Mouse (Mus musculus) intestine, embryonic 16.5 days (tissue): ENCODE measurements around the gene Gm13275. TPM values are rescaled to one million over a fixed set of nuclear protein-coding genes. Genes with fewer than 3 reads are reported as not detected.
"Not testable (repeated sequence)": the region's sequence is repeated elsewhere in the genome, so short reads cannot be mapped to it uniquely, and the experiment has no call there.

Source experiments
- ATAC-seq: fragments of 200-750 bp; cut with Nextera tagmentation; 2 replicates; pipeline ENCODE4 v1.8.0; 2017; ENCODE audit warnings: moderate TSS enrichment, moderate library complexity
- H3K27ac ChIP-seq: fragments of 300-500 bp; sonication (generic); 2 replicates; pipeline ENCODE4 v1.5.1; 2014; ENCODE audit warnings: mild to moderate bottlenecking, low read length
- H3K27me3 ChIP-seq: fragments of 300-500 bp; sonication (generic); replicated peaks from 2 replicates; pipeline ENCODE4 v1.6.1; 2014; ENCODE audit warnings: low read length, control low read depth, mixed read lengths; ENCODE audit not compliant: control insufficient read depth, insufficient read depth
- H3K36me3 ChIP-seq: fragments of 300-500 bp; sonication (generic); 2 replicates; pipeline ENCODE4 v1.6.1; 2014; ENCODE audit warnings: low read length, control low read depth; ENCODE audit not compliant: control insufficient read depth, insufficient read depth
- H3K4me1 ChIP-seq: fragments of 300-500 bp; sonication (generic); 2 replicates; pipeline ENCODE4 v1.6.1; 2014; ENCODE audit warnings: low read length, control low read depth, mixed read lengths; ENCODE audit not compliant: control insufficient read depth, insufficient read depth
- H3K4me2 ChIP-seq: fragments of 300-500 bp; sonication (generic); 2 replicates; pipeline ENCODE4 v1.6.1; 2014; ENCODE audit warnings: low read depth, low read length, control low read depth
- H3K4me3 ChIP-seq: fragments of 300-500 bp; sonication (generic); 2 replicates; pipeline ENCODE4 v1.5.1; 2014; ENCODE audit warnings: mild to moderate bottlenecking, low read length
- H3K9ac ChIP-seq: fragments of 300-500 bp; sonication (generic); 2 replicates; pipeline ENCODE4 v1.6.1; 2014; ENCODE audit warnings: low read depth, low read length
- H3K9me3 ChIP-seq: fragments of 300-500 bp; sonication (generic); 2 replicates; pipeline ENCODE4 v1.6.1; 2016; ENCODE audit warnings: low read length, control low read depth; ENCODE audit not compliant: control insufficient read depth
- WGBS: fragments of 180-500 bp; shearing (Covaris S2); extraction: QIAGEN DNeasy Blood & Tissue Kit; methylation state at CpG from one replicate; pipeline ENCODE4 v1.1.7; 2014; 5-methylcytosine and 5-hydroxymethylcytosine counted together
- polyA plus RNA-seq: library from polyadenylated mRNA; unstranded; fragments of >200 nt; fragmentation: Nextera tagmentation; extraction: Ambion mirVana; gene quantifications from 2 replicates; pipeline ENCODE4 v1.2.1, GENCODE M21; 2015

Gene Gm13275
- polyA plus RNA-seq, 1 experiment from 2014 or later: not detected

DNA sequence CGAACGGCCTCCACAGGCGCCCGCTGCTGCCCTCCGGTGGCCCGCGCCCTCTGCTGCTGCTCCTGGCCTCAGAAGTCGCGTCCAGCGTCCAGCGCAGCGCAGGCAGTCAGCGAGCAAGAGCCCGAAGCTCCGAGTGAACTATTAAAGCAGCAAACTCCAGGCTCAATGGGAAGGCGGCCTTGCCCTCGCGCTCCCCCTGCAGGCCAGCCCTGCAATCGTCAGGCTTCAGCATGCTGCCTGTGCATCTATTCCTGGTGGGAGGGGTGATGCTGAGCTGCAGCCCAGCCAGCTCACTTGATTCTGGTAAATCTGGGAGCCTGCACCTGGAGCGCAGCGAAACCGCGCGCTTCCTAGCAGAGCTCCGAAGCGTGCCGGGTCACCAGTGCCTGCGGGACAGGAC lies 5.9 kb upstream of the Gm13275 start, which contains the start of gene Gm13277:
Gene Gm13277 (plus strand): TSS at position 231 of the 400 bp plus-strand sequence.
- H3K4me3 ChIP-seq, H3K9me3 ChIP-seq, H3K9ac ChIP-seq, H3K4me2 ChIP-seq, H3K4me1 ChIP-seq, H3K27ac ChIP-seq, H3K27me3 ChIP-seq, H3K36me3 ChIP-seq, ATAC-seq: not testable (repeated sequence)
- WGBS: 0% methylated on average over 1 of the region's 28 CpGs

DNA sequence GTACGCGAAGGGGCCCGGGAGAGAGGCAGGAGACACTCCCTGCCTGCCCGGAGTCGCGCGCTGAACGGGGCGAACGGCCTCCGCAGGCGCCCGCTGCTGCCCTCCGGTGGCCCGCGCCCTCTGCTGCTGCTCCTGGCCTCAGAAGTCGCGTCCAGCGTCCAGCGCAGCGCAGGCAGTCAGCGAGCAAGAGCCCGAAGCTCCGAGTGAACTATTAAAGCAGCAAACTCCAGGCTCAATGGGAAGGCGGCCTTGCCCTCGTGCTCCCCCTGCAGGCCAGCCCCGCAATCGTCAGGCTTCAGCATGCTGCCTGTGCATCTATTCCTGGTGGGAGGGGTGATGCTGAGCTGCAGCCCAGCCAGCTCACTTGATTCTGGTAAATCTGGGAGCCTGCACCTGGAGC lies 3.0 kb upstream of the Gm13275 start, which contains the start of gene Gm13278:
Gene Gm13278 (plus strand): TSS at position 301 of the 400 bp plus-strand sequence.
- ATAC-seq, H3K4me1 ChIP-seq: not testable (repeated sequence)
- no CpG with 5 or more reads among the region's 28 CpGs for WGBS

DNA sequence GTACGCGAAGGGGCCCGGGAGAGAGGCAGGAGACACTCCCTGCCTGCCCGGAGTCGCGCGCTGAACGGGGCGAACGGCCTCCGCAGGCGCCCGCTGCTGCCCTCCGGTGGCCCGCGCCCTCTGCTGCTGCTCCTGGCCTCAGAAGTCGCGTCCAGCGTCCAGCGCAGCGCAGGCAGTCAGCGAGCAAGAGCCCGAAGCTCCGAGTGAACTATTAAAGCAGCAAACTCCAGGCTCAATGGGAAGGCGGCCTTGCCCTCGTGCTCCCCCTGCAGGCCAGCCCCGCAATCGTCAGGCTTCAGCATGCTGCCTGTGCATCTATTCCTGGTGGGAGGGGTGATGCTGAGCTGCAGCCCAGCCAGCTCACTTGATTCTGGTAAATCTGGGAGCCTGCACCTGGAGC lies 2.8 kb downstream of the Gm13275 start, which contains the start of gene Gm13279:
Gene Gm13279 (plus strand): TSS at position 301 of the 400 bp plus-strand sequence.
- not testable (repeated sequence) for H3K36me3 ChIP-seq, H3K9me3 ChIP-seq, H3K9ac ChIP-seq, ATAC-seq, H3K4me1 ChIP-seq, H3K27me3 ChIP-seq, H3K4me3 ChIP-seq, H3K27ac ChIP-seq, H3K4me2 ChIP-seq
- no CpG with 5 or more reads among the region's 28 CpGs for WGBS

More for the DNA sequence above, 3.0 kb upstream of the Gm13275 start, which contains the start of gene Gm13278:
- not testable (repeated sequence) for H3K36me3 ChIP-seq, H3K9ac ChIP-seq, H3K9me3 ChIP-seq, H3K27me3 ChIP-seq, H3K4me3 ChIP-seq, H3K4me2 ChIP-seq, H3K27ac ChIP-seq

DNA sequence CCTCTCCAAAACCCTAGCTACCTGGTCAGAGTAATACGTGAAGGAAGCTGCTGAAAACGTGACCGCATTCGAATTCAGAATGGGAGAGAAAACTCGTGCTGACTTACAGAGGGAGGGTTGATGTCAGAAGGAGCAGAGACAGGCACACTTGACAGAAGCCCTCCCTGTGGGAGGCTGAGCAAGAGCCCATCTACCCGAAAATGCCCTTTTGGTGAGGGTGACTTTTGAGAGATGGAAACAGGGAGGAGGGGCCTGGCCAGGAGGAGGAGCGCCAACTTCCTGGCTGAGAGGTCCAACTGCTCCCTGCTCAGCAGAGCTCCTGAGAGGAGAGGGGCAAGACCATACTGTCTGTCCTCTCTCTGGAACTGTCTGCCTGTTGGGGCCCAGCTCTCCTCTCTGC lies 5.1 kb downstream of the Gm13275 start, which contains the start of gene Gm13285:
Gene Gm13285 (plus strand): TSS at position 301 of the 400 bp plus-strand sequence.
- not testable (repeated sequence) for H3K4me2 ChIP-seq, H3K27ac ChIP-seq, H3K9me3 ChIP-seq, H3K4me3 ChIP-seq, H3K36me3 ChIP-seq, H3K27me3 ChIP-seq, ATAC-seq, H3K4me1 ChIP-seq, H3K9ac ChIP-seq
- 21% methylated on average over 3 of the region's 7 CpGs for WGBS

DNA sequence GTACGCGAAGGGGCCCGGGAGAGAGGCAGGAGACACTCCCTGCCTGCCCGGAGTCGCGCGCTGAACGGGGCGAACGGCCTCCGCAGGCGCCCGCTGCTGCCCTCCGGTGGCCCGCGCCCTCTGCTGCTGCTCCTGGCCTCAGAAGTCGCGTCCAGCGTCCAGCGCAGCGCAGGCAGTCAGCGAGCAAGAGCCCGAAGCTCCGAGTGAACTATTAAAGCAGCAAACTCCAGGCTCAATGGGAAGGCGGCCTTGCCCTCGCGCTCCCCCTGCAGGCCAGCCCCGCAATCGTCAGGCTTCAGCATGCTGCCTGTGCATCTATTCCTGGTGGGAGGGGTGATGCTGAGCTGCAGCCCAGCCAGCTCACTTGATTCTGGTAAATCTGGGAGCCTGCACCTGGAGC lies 8.7 kb downstream of the Gm13275 start, which contains the start of gene Gm13287:
Gene Gm13287 (plus strand): TSS at position 301 of the 400 bp plus-strand sequence.
- not testable (repeated sequence) for H3K4me2 ChIP-seq, ATAC-seq, H3K4me1 ChIP-seq, H3K27me3 ChIP-seq, H3K27ac ChIP-seq, H3K4me3 ChIP-seq, H3K9me3 ChIP-seq, H3K36me3 ChIP-seq, H3K9ac ChIP-seq
- WGBS: no CpG with 5 or more reads among the region's 29 CpGs

DNA sequence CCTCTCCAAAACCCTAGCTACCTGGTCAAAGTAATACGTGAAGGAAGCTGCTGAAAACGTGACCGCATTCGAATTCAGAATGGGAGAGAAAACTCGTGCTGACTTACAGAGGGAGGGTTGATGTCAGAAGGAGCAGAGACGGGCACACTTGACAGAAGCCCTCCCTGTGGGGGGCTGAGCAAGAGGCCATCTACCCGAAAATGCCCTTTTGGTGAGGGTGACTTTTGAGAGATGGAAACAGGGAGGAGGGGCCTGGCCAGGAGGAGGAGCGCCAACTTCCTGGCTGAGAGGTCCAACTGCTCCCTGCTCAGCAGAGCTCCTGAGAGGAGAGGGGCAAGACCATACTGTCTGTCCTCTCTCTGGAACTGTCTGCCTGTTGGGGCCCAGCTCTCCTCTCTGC lies 10.9 kb downstream of the Gm13275 start, which contains the start of gene Gm13288:
Gene Gm13288 (plus strand): TSS at position 301 of the 400 bp plus-strand sequence.
- not testable (repeated sequence) for H3K4me2 ChIP-seq

DNA sequence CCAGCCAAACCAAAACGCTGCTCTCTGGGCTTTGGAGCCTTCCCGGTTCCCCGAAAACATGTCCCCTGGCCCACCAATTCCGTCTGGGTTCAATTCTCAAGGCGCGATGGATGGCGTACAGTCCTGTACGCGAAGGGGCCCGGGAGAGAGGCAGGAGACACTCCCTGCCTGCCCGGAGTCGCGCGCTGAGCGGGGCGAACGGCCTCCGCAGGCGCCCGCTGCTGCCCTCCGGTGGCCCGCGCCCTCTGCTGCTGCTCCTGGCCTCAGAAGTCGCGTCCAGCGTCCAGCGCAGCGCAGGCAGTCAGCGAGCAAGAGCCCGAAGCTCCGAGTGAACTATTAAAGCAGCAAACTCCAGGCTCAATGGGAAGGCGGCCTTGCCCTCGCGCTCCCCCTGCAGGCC lies 11.5 kb downstream of the Gm13275 start:
- H3K4me3 ChIP-seq: peak overlapping the region; percentile 16; the same call in 1 of the 2 replicates
- H3K36me3 ChIP-seq, H3K27me3 ChIP-seq, H3K4me1 ChIP-seq, H3K9ac ChIP-seq, H3K9me3 ChIP-seq, H3K27ac ChIP-seq, H3K4me2 ChIP-seq, ATAC-seq: not testable (repeated sequence)
- WGBS: 2% methylated on average over 11 of the region's 34 CpGs

More for the DNA sequence above, 10.9 kb downstream of the Gm13275 start, which contains the start of gene Gm13288:
- not testable (repeated sequence) for H3K4me1 ChIP-seq, H3K27ac ChIP-seq, ATAC-seq, H3K9me3 ChIP-seq, H3K9ac ChIP-seq, H3K27me3 ChIP-seq, H3K36me3 ChIP-seq
- peak within 1 kb of the TSS; percentile 16; the same call in 1 of the 2 replicates for H3K4me3 ChIP-seq
- WGBS: no CpG with 5 or more reads among the region's 8 CpGs

DNA sequence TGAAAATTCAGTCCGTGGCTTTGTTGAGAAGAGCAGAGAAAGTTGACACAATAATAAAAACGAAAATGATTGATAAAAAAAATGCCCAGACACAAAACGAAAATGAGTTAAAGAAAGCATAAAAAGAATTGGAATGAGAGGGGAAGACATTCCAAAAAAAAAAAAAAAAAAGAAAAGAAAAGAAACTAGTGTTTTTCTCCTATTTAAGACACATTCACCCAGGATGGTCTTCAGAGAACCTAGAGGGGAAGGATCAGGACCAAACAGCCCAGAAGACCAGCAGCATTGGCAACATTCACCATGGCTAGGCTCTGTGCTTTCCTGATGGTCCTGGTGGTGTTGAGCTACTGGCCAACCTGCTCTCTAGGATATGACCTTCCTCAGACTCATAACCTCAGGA lies 21.6 kb downstream of the Gm13275 start, which contains the start of gene Ifna7:
Gene Ifna7 (plus strand): TSS at position 301 of the 400 bp plus-strand sequence.
- no peaks in the 10 kb centered on the region for H3K27me3 ChIP-seq
- no peaks in the 10 kb centered on the region for H3K4me1 ChIP-seq
- no peak within 1 kb of the TSS for H3K9ac ChIP-seq
- no peak within 1 kb of the TSS for H3K4me3 ChIP-seq
- H3K27ac ChIP-seq: no peak within 1 kb of the TSS
- no peak for ATAC-seq
- no peak within 1 kb of the TSS for H3K4me2 ChIP-seq
- no peaks in the 10 kb centered on the region for H3K36me3 ChIP-seq
- no peaks in the 10 kb centered on the region for H3K9me3 ChIP-seq
- 66% methylated on average over 3 of the region's 3 CpGs for WGBS

DNA sequence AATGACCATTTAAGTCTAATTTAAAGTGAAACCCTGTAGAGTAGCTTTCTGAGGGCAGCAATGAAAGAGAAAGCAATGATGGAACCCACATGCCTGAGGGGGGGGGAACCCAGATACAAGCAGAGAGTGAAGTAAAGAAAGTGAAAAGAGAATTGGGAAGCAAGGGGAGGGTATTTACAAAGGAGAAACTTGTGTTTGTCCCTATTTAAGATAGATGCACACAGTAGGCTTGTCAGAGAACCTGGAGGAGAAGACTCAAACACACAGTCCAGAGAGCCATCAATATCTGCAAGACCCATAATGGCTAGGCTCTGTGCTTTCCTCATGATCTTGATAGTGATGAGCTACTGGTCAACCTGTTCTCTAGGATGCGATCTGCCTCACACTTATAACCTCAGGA lies 25.4 kb downstream of the Gm13275 start, which contains the start of gene Ifna11:
Gene Ifna11 (plus strand): TSS at position 301 of the 400 bp plus-strand sequence.
- no peaks in the 10 kb centered on the region for H3K4me1 ChIP-seq
- 82% methylated on average over 1 of the region's 1 CpGs for WGBS
- no peaks in the 10 kb centered on the region for H3K27me3 ChIP-seq
- no peak within 1 kb of the TSS for H3K4me2 ChIP-seq
- H3K9me3 ChIP-seq: no peaks in the 10 kb centered on the region
- no peak within 1 kb of the TSS for H3K4me3 ChIP-seq
- H3K9ac ChIP-seq: no peak within 1 kb of the TSS
- no peak within 1 kb of the TSS for H3K27ac ChIP-seq
- no peaks in the 10 kb centered on the region for H3K36me3 ChIP-seq
- ATAC-seq: no peak
